Mouse (Mus musculus) stomach, postnatal 0 days (tissue): ENCODE measurements around the gene Tesc. TPM values are rescaled to one million over a fixed set of nuclear protein-coding genes. Genes with fewer than 3 reads are reported as not detected.

Experiments used
- ATAC-seq: fragments of 200-750 bp; cut with Nextera tagmentation; 2 replicates; pipeline ENCODE4 v1.8.0; 2017; ENCODE audit not compliant: low FRiP score, low TSS enrichment
- DNase-seq: peaks from one replicate; pipeline ENCODE4 v3.0.0-alpha.2; 2016; ENCODE audit warnings: low spot score
- H3K27ac ChIP-seq: fragments of 300-500 bp; sonication (generic); replicated peaks from 2 replicates; pipeline ENCODE4 v1.5.1; 2014; ENCODE audit warnings: mild to moderate bottlenecking, control low read depth
- H3K27me3 ChIP-seq: fragments of 300-500 bp; sonication (generic); 2 replicates; pipeline ENCODE4 v1.6.1; 2014; ENCODE audit warnings: low read length; ENCODE audit not compliant: control insufficient read depth, insufficient read depth
- H3K36me3 ChIP-seq: fragments of 300-500 bp; sonication (generic); 2 replicates; pipeline ENCODE4 v1.6.1; 2014; ENCODE audit warnings: low read length, mixed read lengths; ENCODE audit not compliant: control insufficient read depth, insufficient read depth
- H3K4me1 ChIP-seq: fragments of 300-500 bp; sonication (generic); replicated peaks from 2 replicates; pipeline ENCODE4 v1.6.1; 2014; ENCODE audit warnings: antibody characterized with exemption; ENCODE audit not compliant: control insufficient read depth, insufficient read depth
- H3K4me2 ChIP-seq: fragments of 300-500 bp; sonication (generic); replicated peaks from 2 replicates; pipeline ENCODE4 v1.6.1; 2014; ENCODE audit warnings: low read depth, mild to moderate bottlenecking, control low read depth, moderate library complexity
- H3K4me3 ChIP-seq: fragments of 300-500 bp; sonication (generic); 2 replicates; pipeline ENCODE4 v1.5.1; 2014; ENCODE audit warnings: low read depth, low read length, control low read depth
- H3K9ac ChIP-seq: fragments of 300-500 bp; sonication (generic); 2 replicates; pipeline ENCODE4 v1.6.1; 2014; ENCODE audit warnings: mild to moderate bottlenecking, low read length, control low read depth, mixed read lengths
- H3K9me3 ChIP-seq: fragments of 300-500 bp; sonication (generic); 2 replicates; pipeline ENCODE4 v1.6.1; 2016; ENCODE audit warnings: low read length; ENCODE audit not compliant: control insufficient read depth
- CTCF ChIP-seq: IDR thresholded peaks from 2 replicates; pipeline ENCODE4 v1.5.1; 2016; ENCODE audit warnings: antibody characterized with exemption, low read depth, mild to moderate bottlenecking, moderate library complexity
- EP300 ChIP-seq: optimal IDR thresholded peaks from 2 replicates; pipeline ENCODE3; 2016; ENCODE audit warnings: antibody characterized with exemption
- WGBS: fragments of 180-500 bp; shearing (Covaris S2); extraction: QIAGEN DNeasy Blood & Tissue Kit; methylation state at CpG from one replicate; pipeline ENCODE4 v1.1.7; 2014; 5-methylcytosine and 5-hydroxymethylcytosine counted together
- polyA plus RNA-seq: library from polyadenylated mRNA; unstranded; fragments of >200 nt; fragmentation: Nextera tagmentation; extraction: Ambion mirVana; gene quantifications from 2 replicates; pipeline ENCODE4 v1.2.1, GENCODE M21; 2015

Tesc gene
- polyA plus RNA-seq, 1 experiment from 2014 or later: 112 TPM

- DNase-seq (no peak), ATAC-seq (no peak)
- Histone ChIP-seq H3K4me1 (no peaks in the 10 kb centered on the region), H3K9ac (no peak overlapping the region), H3K4me2 (no peak overlapping the region), H3K27ac (no peak overlapping the region), H3K4me3 (no peak overlapping the region), H3K36me3 (no peaks in the 10 kb centered on the region; the same call in 1 of the 2 replicates), H3K27me3 (no peaks in the 10 kb centered on the region), H3K9me3 (no peaks in the 10 kb centered on the region)
- WGBS: 93% methylated on average over 10 of the region's 10 CpGs
- no peak for TF ChIP-seq EP300
- TF ChIP-seq CTCF: no peak
These were observed 79.1 kb downstream of the Tesc start for GRCm38 (mm10) chr5:118106667-118107066.

- TF ChIP-seq EP300 (no peak), CTCF (no peak)
- 69% methylated on average over 17 of the region's 17 CpGs for WGBS
- Histone ChIP-seq H3K9me3 (no peaks in the 10 kb centered on the region), H3K36me3 (no peaks in the 10 kb centered on the region; the same call in 1 of the 2 replicates), H3K4me2 (no peak overlapping the region), H3K9ac (no peak overlapping the region), H3K4me1 (no peaks in the 10 kb centered on the region), H3K4me3 (no peak overlapping the region), H3K27ac (no peak overlapping the region), H3K27me3 (no peaks in the 10 kb centered on the region)
- DNase-seq (no peak), ATAC-seq (no peak)
These were observed 80.7 kb downstream of the Tesc start for GRCm38 (mm10) chr5:118108124-118108793.

- H3K9me3 ChIP-seq: no peaks in the 10 kb centered on the region
- H3K27me3 ChIP-seq: no peaks in the 10 kb centered on the region
- no peak overlapping the region for H3K27ac ChIP-seq
- no peak overlapping the region for H3K4me2 ChIP-seq
- H3K36me3 ChIP-seq: no peaks in the 10 kb centered on the region; the same call in 1 of the 2 replicates
- TF ChIP-seq EP300 (no peak), CTCF (no peak)
- H3K9ac ChIP-seq: no peak overlapping the region
- 83% methylated on average over 7 of the region's 7 CpGs for WGBS
- ATAC-seq: no peak
- no peak for DNase-seq
- H3K4me1 ChIP-seq: no peaks in the 10 kb centered on the region
- H3K4me3 ChIP-seq: no peak overlapping the region
These were observed 81.4 kb downstream of the Tesc start for GRCm38 (mm10) chr5:118108794-118109440.

Other genes starting within 250 kb of the Tesc start
- 1.2 TPM in 2 replicates for gene Nos1, start 246.7 kb upstream of the Tesc start, polyA plus RNA-seq
- 19.2 and 20.7 TPM in 2 replicates for gene Fbxo21, start 51.0 kb upstream of the Tesc start, polyA plus RNA-seq
- 14.0 and 14.2 TPM in 2 replicates for gene Fbxw8, start 127.7 kb downstream of the Tesc start, polyA plus RNA-seq
- gene Hrk, start 136.9 kb downstream of the Tesc start, polyA plus RNA-seq: 0.18 and 0.41 TPM in 2 replicates
- gene Rnft2, start 217.4 kb downstream of the Tesc start, polyA plus RNA-seq: 0.40 and 0.62 TPM in 2 replicates
- gene 2410131K14Rik, start 217.5 kb downstream of the Tesc start, polyA plus RNA-seq: 3.8 TPM in 2 replicates